Mouse (Mus musculus): Measurements from ENCODE around the gene Mroh2a. TPM values are rescaled to one million over a fixed set of nuclear protein-coding genes. Genes with fewer than 3 reads are reported as not detected.

The Mroh2a gene
- polyA plus RNA-seq, 1 experiment from 2014 or later = 1.9 TPM

GRCm38 (mm10) chr1:88289917-88290316 is 63.1 kb downstream of the Mroh2a start:
- no peaks in the 10 kb centered on the region for H3K4me1 ChIP-seq (ENCODE audit: control insufficient read depth, insufficient read depth, low read length)
- no peak overlapping the region for H3K4me2 ChIP-seq (ENCODE audit: low read depth, severe bottlenecking)
- no peaks in the 10 kb centered on the region for H3K36me3 ChIP-seq (ENCODE audit: control insufficient read depth, insufficient read depth, low read length)
- WGBS = 40% methylated on average over 4 of the region's 4 CpGs
- H3K27ac ChIP-seq (replicated peaks; ENCODE audit: low read depth, low read length) = no peak overlapping the region
- DNase-seq (ENCODE audit: low spot score) (peak; percentile 76), ATAC-seq (ENCODE audit: insufficient number of reproducible peaks, low FRiP score, low TSS enrichment, low read depth) (no peak)
- peaks cover 49% of the 10 kb centered on the region for H3K9me3 ChIP-seq (ENCODE audit: control insufficient read depth, low read length)
- no peaks in the 10 kb centered on the region for H3K27me3 ChIP-seq (ENCODE audit: control insufficient read depth, insufficient read depth, low read length)
- H3K4me3 ChIP-seq (ENCODE audit: low read depth, low read length) = no peak overlapping the region
- no peak overlapping the region for H3K9ac ChIP-seq (ENCODE audit: low read length)

- Histone ChIP-seq H3K4me1 (ENCODE audit: control insufficient read depth, insufficient read depth, low read length) (no peaks in the 10 kb centered on the region), H3K4me3 (ENCODE audit: low read depth, low read length) (no peak overlapping the region), H3K27ac (replicated peaks; ENCODE audit: low read depth, low read length) (no peak overlapping the region), H3K36me3 (ENCODE audit: control insufficient read depth, insufficient read depth, low read length) (no peaks in the 10 kb centered on the region), H3K4me2 (ENCODE audit: low read depth, severe bottlenecking) (no peak overlapping the region), H3K27me3 (ENCODE audit: control insufficient read depth, insufficient read depth, low read length) (no peaks in the 10 kb centered on the region), H3K9ac (ENCODE audit: low read length) (no peak overlapping the region), H3K9me3 (ENCODE audit: control insufficient read depth, low read length) (peaks cover 48% of the 10 kb centered on the region)
- ATAC-seq (ENCODE audit: insufficient number of reproducible peaks, low FRiP score, low TSS enrichment, low read depth) (no peak), DNase-seq (ENCODE audit: low spot score) (peak; percentile 23)
- 75% methylated on average over 1 of the region's 1 CpGs for WGBS
Measured at GRCm38 (mm10) chr1:88290511-88290910, 63.7 kb downstream of the Mroh2a start.

- DNase-seq (ENCODE audit: low spot score) = peak; percentile 22
- Histone ChIP-seq H3K27ac (replicated peaks; ENCODE audit: low read depth, low read length) (no peak overlapping the region), H3K4me1 (ENCODE audit: control insufficient read depth, insufficient read depth, low read length) (no peaks in the 10 kb centered on the region), H3K27me3 (ENCODE audit: control insufficient read depth, insufficient read depth, low read length) (no peaks in the 10 kb centered on the region), H3K4me2 (ENCODE audit: low read depth, severe bottlenecking) (no peak overlapping the region), H3K9ac (ENCODE audit: low read length) (no peak overlapping the region), H3K9me3 (ENCODE audit: control insufficient read depth, low read length) (peaks cover 51% of the 10 kb centered on the region), H3K36me3 (ENCODE audit: control insufficient read depth, insufficient read depth, low read length) (no peaks in the 10 kb centered on the region), H3K4me3 (ENCODE audit: low read depth, low read length) (no peak overlapping the region)
- no peak for ATAC-seq (ENCODE audit: insufficient number of reproducible peaks, low FRiP score, low TSS enrichment, low read depth)
- WGBS = 67% methylated on average over 3 of the region's 3 CpGs
Measured at GRCm38 (mm10) chr1:88291409-88292005, 64.7 kb downstream of the Mroh2a start.

- DNase-seq (ENCODE audit: low spot score) (peak; percentile 24), ATAC-seq (ENCODE audit: insufficient number of reproducible peaks, low FRiP score, low TSS enrichment, low read depth) (no peak)
- no peak overlapping the region for H3K4me2 ChIP-seq (ENCODE audit: low read depth, severe bottlenecking)
- no peaks in the 10 kb centered on the region for H3K27me3 ChIP-seq (ENCODE audit: control insufficient read depth, insufficient read depth, low read length)
- peaks cover 47% of the 10 kb centered on the region for H3K9me3 ChIP-seq (ENCODE audit: control insufficient read depth, low read length)
- no peak overlapping the region for H3K27ac ChIP-seq (replicated peaks; ENCODE audit: low read depth, low read length)
- H3K4me1 ChIP-seq (ENCODE audit: control insufficient read depth, insufficient read depth, low read length) = no peaks in the 10 kb centered on the region
- no peaks in the 10 kb centered on the region for H3K36me3 ChIP-seq (ENCODE audit: control insufficient read depth, insufficient read depth, low read length)
- 50% methylated on average over 2 of the region's 2 CpGs for WGBS
- no peak overlapping the region for H3K4me3 ChIP-seq (ENCODE audit: low read depth, low read length)
- no peak overlapping the region for H3K9ac ChIP-seq (ENCODE audit: low read length)
Measured at GRCm38 (mm10) chr1:88292057-88292456, 65.3 kb downstream of the Mroh2a start.

- WGBS = 22% methylated on average over 1 of the region's 1 CpGs
Measured at GRCm38 (mm10) chr1:88294650-88295049, 67.9 kb downstream of the Mroh2a start.

GRCm38 (mm10) chr1:88296171-88296920 is 69.6 kb downstream of the Mroh2a start:
- no peak overlapping the region for H3K4me2 ChIP-seq (ENCODE audit: low read depth, severe bottlenecking)
- no peaks in the 10 kb centered on the region for H3K4me1 ChIP-seq (ENCODE audit: control insufficient read depth, insufficient read depth, low read length)
- no peak overlapping the region for H3K9ac ChIP-seq (ENCODE audit: low read length)
- no peaks in the 10 kb centered on the region for H3K27me3 ChIP-seq (ENCODE audit: control insufficient read depth, insufficient read depth, low read length)
- no peaks in the 10 kb centered on the region for H3K36me3 ChIP-seq (ENCODE audit: control insufficient read depth, insufficient read depth, low read length)
- H3K9me3 ChIP-seq (ENCODE audit: control insufficient read depth, low read length) = peaks cover 60% of the 10 kb centered on the region
- ATAC-seq (ENCODE audit: insufficient number of reproducible peaks, low FRiP score, low TSS enrichment, low read depth) (peak; percentile 23; the same call in 1 of the 2 replicates), DNase-seq (ENCODE audit: low spot score) (peak; percentile 28)
- WGBS = 81% methylated on average over 4 of the region's 4 CpGs
- no peak overlapping the region for H3K4me3 ChIP-seq (ENCODE audit: low read depth, low read length)
- H3K27ac ChIP-seq (replicated peaks; ENCODE audit: low read depth, low read length) = no peak overlapping the region

More at GRCm38 (mm10) chr1:88294650-88295049, 67.9 kb downstream of the Mroh2a start:
- Histone ChIP-seq H3K4me1 (ENCODE audit: control insufficient read depth, insufficient read depth, low read length) (no peaks in the 10 kb centered on the region), H3K4me3 (ENCODE audit: low read depth, low read length) (no peak overlapping the region), H3K9me3 (ENCODE audit: control insufficient read depth, low read length) (peaks cover 53% of the 10 kb centered on the region), H3K9ac (ENCODE audit: low read length) (no peak overlapping the region), H3K27me3 (ENCODE audit: control insufficient read depth, insufficient read depth, low read length) (no peaks in the 10 kb centered on the region), H3K27ac (replicated peaks; ENCODE audit: low read depth, low read length) (no peak overlapping the region), H3K36me3 (ENCODE audit: control insufficient read depth, insufficient read depth, low read length) (no peaks in the 10 kb centered on the region), H3K4me2 (ENCODE audit: low read depth, severe bottlenecking) (no peak overlapping the region)
- ATAC-seq (ENCODE audit: insufficient number of reproducible peaks, low FRiP score, low TSS enrichment, low read depth) (no peak), DNase-seq (ENCODE audit: low spot score) (no peak)

- no peaks in the 10 kb centered on the region for H3K4me1 ChIP-seq (ENCODE audit: control insufficient read depth, insufficient read depth, low read length)
- ATAC-seq (ENCODE audit: insufficient number of reproducible peaks, low FRiP score, low TSS enrichment, low read depth) (no peak), DNase-seq (ENCODE audit: low spot score) (peak; percentile 36)
- H3K36me3 ChIP-seq (ENCODE audit: control insufficient read depth, insufficient read depth, low read length) = no peaks in the 10 kb centered on the region
- 68% methylated on average over 7 of the region's 7 CpGs for WGBS
- no peak overlapping the region for H3K4me2 ChIP-seq (ENCODE audit: low read depth, severe bottlenecking)
- H3K9me3 ChIP-seq (ENCODE audit: control insufficient read depth, low read length) = peaks cover 63% of the 10 kb centered on the region
- H3K9ac ChIP-seq (ENCODE audit: low read length) = no peak overlapping the region
- no peak overlapping the region for H3K4me3 ChIP-seq (ENCODE audit: low read depth, low read length)
- H3K27ac ChIP-seq (replicated peaks; ENCODE audit: low read depth, low read length) = no peak overlapping the region
- no peaks in the 10 kb centered on the region for H3K27me3 ChIP-seq (ENCODE audit: control insufficient read depth, insufficient read depth, low read length)
Measured at GRCm38 (mm10) chr1:88297480-88298258, 70.9 kb downstream of the Mroh2a start.

GRCm38 (mm10) chr1:88298686-88299528 is 72.1 kb downstream of the Mroh2a start:
- Histone ChIP-seq H3K27ac (replicated peaks; ENCODE audit: low read depth, low read length) (no peak overlapping the region), H3K4me3 (ENCODE audit: low read depth, low read length) (no peak overlapping the region), H3K27me3 (ENCODE audit: control insufficient read depth, insufficient read depth, low read length) (no peaks in the 10 kb centered on the region), H3K36me3 (ENCODE audit: control insufficient read depth, insufficient read depth, low read length) (no peaks in the 10 kb centered on the region), H3K9ac (ENCODE audit: low read length) (no peak overlapping the region), H3K4me1 (ENCODE audit: control insufficient read depth, insufficient read depth, low read length) (no peaks in the 10 kb centered on the region), H3K4me2 (ENCODE audit: low read depth, severe bottlenecking) (no peak overlapping the region), H3K9me3 (ENCODE audit: control insufficient read depth, low read length) (peaks cover 71% of the 10 kb centered on the region)
- 71% methylated on average over 4 of the region's 4 CpGs for WGBS
- DNase-seq (ENCODE audit: low spot score) = peak; percentile 24
- no peak for ATAC-seq (ENCODE audit: insufficient number of reproducible peaks, low FRiP score, low TSS enrichment, low read depth)

Data from limb, embryonic 11.5 days (tissue).